Mouse (Mus musculus) midbrain, postnatal 0 days (tissue): Measurements from ENCODE around the gene Rfesd. TPM values are rescaled to one million over a fixed set of nuclear protein-coding genes. Genes with fewer than 3 reads are reported as not detected.

Experiments used
- ATAC-seq: fragments of 200-750 bp; cut with Nextera tagmentation; 2 replicates; pipeline ENCODE4 v1.8.0; 2017; ENCODE audit warnings: moderate number of reproducible peaks, mild to moderate bottlenecking, moderate TSS enrichment, moderate library complexity; ENCODE audit not compliant: low FRiP score
- DNase-seq: peaks from one replicate; pipeline ENCODE4 v3.0.0-alpha.2; 2015; ENCODE audit warnings: low spot score
- H3K27ac ChIP-seq: fragments of 300-500 bp; sonication (generic); 2 replicates; pipeline ENCODE4 v1.5.1; 2014; ENCODE audit warnings: low read depth, mild to moderate bottlenecking, low read length, mixed read lengths
- H3K27me3 ChIP-seq: fragments of 300-500 bp; sonication (generic); 2 replicates; pipeline ENCODE4 v1.6.1; 2014; ENCODE audit warnings: low read length, control low read depth, mixed read lengths; ENCODE audit not compliant: insufficient read depth
- H3K36me3 ChIP-seq: fragments of 300-500 bp; sonication (generic); 2 replicates; pipeline ENCODE4 v1.6.1; 2014; ENCODE audit warnings: low read length, control low read depth, mixed read lengths; ENCODE audit not compliant: insufficient read depth
- H3K4me1 ChIP-seq: fragments of 300-500 bp; sonication (generic); 2 replicates; pipeline ENCODE4 v1.6.1; 2014; ENCODE audit warnings: mild to moderate bottlenecking, control low read depth, antibody characterized with exemption, low read length, mixed read lengths; ENCODE audit not compliant: insufficient read depth
- H3K4me2 ChIP-seq: fragments of 300-500 bp; sonication (generic); 2 replicates; pipeline ENCODE4 v1.6.1; 2014; ENCODE audit warnings: low read depth, mild to moderate bottlenecking, low read length, mixed read lengths; ENCODE audit not compliant: poor library complexity, severe bottlenecking
- H3K4me3 ChIP-seq: fragments of 300-500 bp; sonication (generic); 2 replicates; pipeline ENCODE4 v1.5.1; 2014; ENCODE audit warnings: low read depth, mild to moderate bottlenecking, low read length, moderate library complexity
- H3K9ac ChIP-seq: fragments of 300-500 bp; sonication (generic); replicated peaks from 2 replicates; pipeline ENCODE4 v1.6.1; 2014; ENCODE audit warnings: mild to moderate bottlenecking, low read length, moderate library complexity, mixed read lengths; ENCODE audit not compliant: poor library complexity, severe bottlenecking
- H3K9me3 ChIP-seq: fragments of 300-500 bp; sonication (generic); 2 replicates; pipeline ENCODE4 v1.6.1; 2016; ENCODE audit warnings: low read length, control low read depth
- CTCF ChIP-seq: IDR thresholded peaks from 2 replicates; pipeline ENCODE4 v1.5.1; 2016; ENCODE audit warnings: antibody characterized with exemption, mild to moderate bottlenecking
- WGBS: fragments of 180-500 bp; shearing (Covaris S2); extraction: QIAGEN DNeasy Blood & Tissue Kit; methylation state at CpG from one replicate; pipeline ENCODE4 v1.1.7; 2014; 5-methylcytosine and 5-hydroxymethylcytosine counted together
- polyA plus RNA-seq: library from polyadenylated mRNA; unstranded; fragments of >200 nt; fragmentation: Nextera tagmentation; extraction: Ambion mirVana; gene quantifications from 2 replicates; pipeline ENCODE4 v1.2.1, GENCODE M21; 2015
- total RNA-seq: library from RNA; depleted of rRNA; stranded (reverse); fragments of >200 nt; gene quantifications from 2 replicates; pipeline ENCODE4 v1.2.3, GENCODE M21; 2014

Rfesd gene
- total and polyA plus RNA-seq, 2 experiments from 2014 or later, result 18.7 to 25.4 TPM

DNA sequence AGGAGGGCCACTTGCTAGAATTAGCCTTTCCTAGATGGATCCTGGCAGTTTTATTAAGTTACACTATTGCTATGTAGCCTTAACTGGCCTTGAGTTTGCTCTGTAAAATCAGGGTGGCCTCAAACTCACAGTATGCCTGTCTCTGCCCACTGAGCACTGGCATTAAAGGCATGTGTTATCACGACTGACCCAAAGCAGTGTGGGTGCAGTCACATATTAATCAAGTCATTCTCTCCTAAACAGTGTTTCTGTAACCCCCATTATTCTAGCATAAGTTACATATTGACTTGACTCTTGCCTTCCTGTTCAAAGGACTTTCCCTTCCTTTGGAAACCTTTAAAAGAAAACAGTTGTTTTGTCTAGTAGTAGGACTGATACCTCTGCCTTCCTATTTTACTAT lies 23.9 kb upstream of the Rfesd start:
- WGBS, result 72% methylated on average over 1 of the region's 1 CpGs
- H3K27me3 ChIP-seq, result no peaks in the 10 kb centered on the region
- H3K9me3 ChIP-seq, result no peaks in the 10 kb centered on the region
- no peaks in the 10 kb centered on the region for H3K4me1 ChIP-seq
- no peak for TF ChIP-seq CTCF
- no peak for DNase-seq
- H3K27ac ChIP-seq, result no peak overlapping the region
- H3K36me3 ChIP-seq, result no peaks in the 10 kb centered on the region
- no peak for ATAC-seq
- H3K9ac ChIP-seq, result no peak overlapping the region
- no peak overlapping the region for H3K4me2 ChIP-seq
- H3K4me3 ChIP-seq, result no peak overlapping the region

DNA sequence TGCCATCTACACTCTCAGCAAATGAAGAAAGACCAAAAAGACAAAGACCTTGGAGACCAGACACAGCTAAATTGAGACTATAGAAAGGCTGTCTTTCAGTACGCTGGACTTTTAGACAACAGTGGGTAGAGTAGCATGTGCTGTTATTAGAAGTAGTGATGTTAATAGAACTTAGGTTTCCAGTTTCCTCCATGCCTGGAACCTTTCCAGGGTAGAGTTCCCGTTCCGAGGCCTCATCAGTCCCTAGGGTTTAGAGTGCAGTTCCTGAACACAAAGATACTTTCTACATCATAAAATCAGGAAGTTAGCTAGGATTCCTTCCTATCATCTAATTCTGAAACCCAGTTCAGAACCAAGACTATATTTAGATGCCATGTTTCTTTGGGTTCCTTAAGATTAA lies 6.1 kb upstream of the Rfesd start:
- H3K27ac ChIP-seq, result no peak overlapping the region

DNA sequence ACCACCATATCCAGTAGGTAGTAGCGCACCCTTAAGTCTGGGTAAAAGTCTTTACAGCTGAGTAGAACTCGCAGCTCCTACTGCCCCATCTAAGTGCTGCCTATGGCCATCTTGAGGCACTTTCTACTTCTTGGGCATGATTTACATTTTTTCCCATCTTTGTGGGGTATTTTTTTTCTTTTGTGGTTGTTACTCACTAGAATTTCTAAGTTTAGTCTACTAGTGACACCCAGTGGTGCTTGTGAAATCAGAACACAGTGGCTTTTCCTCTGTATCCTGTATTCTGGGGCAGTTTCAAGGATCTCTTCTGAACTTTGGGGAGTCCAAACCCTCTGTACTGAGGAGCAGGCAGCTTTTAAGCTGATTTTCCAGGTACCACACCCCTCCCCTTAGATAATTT lies 3.3 kb upstream of the Rfesd start:
- Histone ChIP-seq H3K4me3 (no peak overlapping the region), H3K36me3 (no peaks in the 10 kb centered on the region), H3K4me2 (no peak overlapping the region), H3K4me1 (no peaks in the 10 kb centered on the region), H3K9me3 (no peaks in the 10 kb centered on the region), H3K9ac (no peak overlapping the region), H3K27me3 (no peaks in the 10 kb centered on the region), H3K27ac (no peak overlapping the region)
- ATAC-seq (no peak), DNase-seq (peak; percentile 63)
- TF ChIP-seq CTCF, result peak; percentile 64
- 91% methylated on average over 2 of the region's 2 CpGs for WGBS

More for the DNA sequence above, 6.1 kb upstream of the Rfesd start:
- no peak overlapping the region for H3K4me2 ChIP-seq
- WGBS, result 84% methylated on average over 3 of the region's 3 CpGs
- no peak for DNase-seq
- no peaks in the 10 kb centered on the region for H3K36me3 ChIP-seq
- no peak overlapping the region for H3K9ac ChIP-seq
- no peaks in the 10 kb centered on the region for H3K27me3 ChIP-seq
- H3K9me3 ChIP-seq, result no peaks in the 10 kb centered on the region
- ATAC-seq, result no peak
- H3K4me1 ChIP-seq, result no peaks in the 10 kb centered on the region
- no peak overlapping the region for H3K4me3 ChIP-seq
- TF ChIP-seq CTCF, result no peak

DNA sequence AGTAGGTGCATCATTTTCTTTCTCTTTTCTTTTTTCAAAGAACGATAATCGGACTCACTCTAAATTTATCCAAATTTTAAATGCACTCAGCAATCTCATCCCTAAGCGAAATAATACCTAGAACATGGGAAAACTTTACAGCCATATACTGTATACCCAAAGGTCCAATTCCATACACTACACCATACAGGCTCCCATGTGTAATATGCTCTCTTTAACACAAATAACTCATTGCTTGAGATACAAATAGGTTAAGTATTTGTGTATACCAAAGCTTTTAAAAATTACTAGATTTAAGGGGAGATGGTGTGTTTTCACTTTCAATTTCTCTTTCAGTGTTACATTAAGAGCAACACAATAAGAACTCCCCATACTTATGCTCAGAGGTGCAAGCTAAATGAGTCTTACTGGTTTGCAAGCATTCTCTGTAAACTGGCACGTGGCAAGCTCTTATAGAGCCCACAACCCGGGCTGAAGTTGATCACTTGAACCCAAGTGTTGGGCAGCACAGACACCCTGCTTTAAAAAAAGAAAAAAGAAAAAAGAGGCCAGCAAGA lies 403 bp upstream of the Rfesd start:
- Histone ChIP-seq H3K9me3 (no peaks in the 10 kb centered on the region), H3K4me1 (no peaks in the 10 kb centered on the region), H3K9ac (no peak overlapping the region), H3K27me3 (no peaks in the 10 kb centered on the region), H3K27ac (no peak overlapping the region), H3K36me3 (no peaks in the 10 kb centered on the region), H3K4me2 (peak overlapping the region; percentile 56), H3K4me3 (peak overlapping the region; percentile 64)
- DNase-seq (no peak), ATAC-seq (peak; percentile 48)
- no peak for TF ChIP-seq CTCF
- WGBS, result 41% methylated on average over 5 of the region's 5 CpGs

DNA sequence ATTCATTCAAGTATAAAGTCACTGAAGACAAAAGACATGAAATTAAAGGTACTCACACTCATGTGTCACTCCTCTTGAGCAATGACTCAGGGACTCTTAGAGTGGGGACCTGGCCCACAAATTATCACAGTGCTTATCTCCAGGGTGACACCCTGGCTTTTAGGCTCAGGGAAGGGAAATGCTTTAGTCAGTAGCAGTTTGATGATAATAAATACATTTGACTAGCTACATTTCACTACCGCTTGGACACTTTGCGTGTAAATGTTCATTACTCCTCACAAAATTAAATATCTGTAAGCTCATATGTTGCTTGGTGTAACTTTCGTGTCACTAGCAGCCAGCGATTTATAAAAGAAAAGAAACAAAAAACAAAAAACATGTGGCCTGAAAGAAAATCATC lies 1.1 kb downstream of the Rfesd start:
- 73% methylated on average over 4 of the region's 4 CpGs for WGBS
- no peak for TF ChIP-seq CTCF
- H3K4me1 ChIP-seq, result no peaks in the 10 kb centered on the region
- peak overlapping the region; percentile 95 for H3K27ac ChIP-seq
- H3K9ac ChIP-seq, result peak overlapping the region; percentile 94
- ATAC-seq (no peak), DNase-seq (no peak)
- no peaks in the 10 kb centered on the region for H3K36me3 ChIP-seq
- no peaks in the 10 kb centered on the region for H3K9me3 ChIP-seq
- peak overlapping the region; percentile 64 for H3K4me3 ChIP-seq
- H3K27me3 ChIP-seq, result no peaks in the 10 kb centered on the region
- H3K4me2 ChIP-seq, result peak overlapping the region; percentile 56

DNA sequence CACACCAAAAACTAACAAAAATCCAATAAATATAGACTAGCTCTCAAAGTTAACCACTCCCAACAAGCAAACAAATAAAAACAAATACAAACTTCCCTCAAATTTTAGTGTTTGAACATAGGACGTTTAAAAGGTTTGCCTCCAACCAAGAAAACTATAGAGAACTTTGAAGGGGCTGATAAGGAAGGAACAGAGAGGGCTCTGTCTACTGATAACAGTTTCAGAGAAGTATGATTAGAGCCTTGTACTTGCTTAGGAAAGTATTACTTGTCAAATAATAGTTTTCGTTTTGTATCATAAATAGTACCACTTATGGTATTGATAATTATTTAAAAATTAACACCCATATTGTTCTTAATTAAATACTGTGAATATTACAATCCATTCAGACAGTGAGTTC lies 4.0 kb downstream of the Rfesd start:
- Histone ChIP-seq H3K36me3 (no peaks in the 10 kb centered on the region), H3K4me2 (no peak overlapping the region), H3K9me3 (no peaks in the 10 kb centered on the region), H3K4me3 (no peak overlapping the region), H3K27me3 (no peaks in the 10 kb centered on the region), H3K27ac (no peak overlapping the region), H3K4me1 (no peaks in the 10 kb centered on the region), H3K9ac (no peak overlapping the region)
- ATAC-seq (no peak), DNase-seq (no peak)
- no peak for TF ChIP-seq CTCF
- WGBS, result 86% methylated on average over 2 of the region's 2 CpGs
